Mouse (Mus musculus) common myeloid progenitor, adult 5-6 weeks (primary cell): ENCODE measurements around the gene Cryga. TPM values are rescaled to one million over a fixed set of nuclear protein-coding genes. Genes with fewer than 3 reads are reported as not detected.
A peak's percentile ranks its signal among the peaks of the same experiment; 100 is the strongest.
"Not testable (repeated sequence)": the region's sequence is repeated elsewhere in the genome, so short reads cannot be mapped to it uniquely, and the experiment has no call there.

Experiments used
- ATAC-seq: replicated peaks from 2 replicates; pipeline ENCODE4 v1.8.0; 2016; ENCODE audit warnings: low read depth, mild to moderate bottlenecking, moderate TSS enrichment, inconsistent platforms; ENCODE audit not compliant: poor library complexity, severe bottlenecking
- total RNA-seq: library from RNA; stranded (forward); fragments of 200-1000, 187-1606 nt; gene quantifications from 2 replicates; pipeline ENCODE4 v1.2.3, GENCODE M21; 2017

Cryga gene
- total RNA-seq, 1 experiment from 2014 or later = not detected

DNA sequence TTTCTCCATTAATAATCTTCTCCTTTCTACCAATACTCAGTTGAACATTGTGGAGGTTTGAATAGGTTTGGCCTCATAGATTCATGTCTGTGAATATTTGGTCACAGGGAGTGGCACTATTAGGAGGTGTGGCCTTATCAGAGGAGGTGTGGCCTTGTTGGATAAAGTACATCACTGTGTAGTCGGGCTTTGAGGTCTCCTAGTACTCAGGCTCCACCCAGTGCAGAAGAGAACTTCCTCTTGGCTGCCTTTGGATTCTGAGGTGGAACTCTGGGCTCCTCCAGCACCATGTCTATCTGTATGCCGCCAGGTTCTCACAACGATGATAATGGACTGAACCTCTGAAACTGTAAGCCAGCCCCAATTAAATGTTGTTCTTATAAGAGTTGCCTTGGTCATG, 6.2 kb downstream of the Cryga start:
- no peak for ATAC-seq

DNA sequence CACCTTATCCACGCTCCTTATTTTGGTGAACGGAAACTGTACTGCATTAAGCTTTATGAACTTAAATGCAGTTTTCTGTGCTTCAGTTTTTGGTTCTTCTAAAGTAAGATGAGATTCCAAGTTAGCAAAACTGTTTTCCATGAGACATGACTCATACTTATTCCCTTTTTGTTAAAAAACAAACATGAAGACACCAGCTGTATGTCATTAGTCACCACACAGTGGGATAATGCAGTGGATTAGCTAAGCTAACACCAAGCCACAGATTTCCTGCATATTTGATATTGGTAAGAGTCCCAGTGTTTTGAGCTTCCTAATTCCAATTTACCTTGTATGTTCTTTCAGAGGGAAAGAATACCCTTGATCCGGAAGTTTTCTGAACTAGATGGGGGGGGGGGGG, 11.6 kb downstream of the Cryga start:
- no peak for ATAC-seq

GRCm38 (mm10) chr1:65090370-65090769, 12.8 kb downstream of the Cryga start:
- ATAC-seq = peak; percentile 96

- ATAC-seq = peak; percentile 68
Observed at GRCm38 (mm10) chr1:65088567-65089356, 14.4 kb downstream of the Cryga start.

- no peak for ATAC-seq
Observed at GRCm38 (mm10) chr1:65082188-65082587, 21.0 kb downstream of the Cryga start, which contains the start of gene Crygb. Crygb (minus strand) TSS chr1:65082288.

DNA sequence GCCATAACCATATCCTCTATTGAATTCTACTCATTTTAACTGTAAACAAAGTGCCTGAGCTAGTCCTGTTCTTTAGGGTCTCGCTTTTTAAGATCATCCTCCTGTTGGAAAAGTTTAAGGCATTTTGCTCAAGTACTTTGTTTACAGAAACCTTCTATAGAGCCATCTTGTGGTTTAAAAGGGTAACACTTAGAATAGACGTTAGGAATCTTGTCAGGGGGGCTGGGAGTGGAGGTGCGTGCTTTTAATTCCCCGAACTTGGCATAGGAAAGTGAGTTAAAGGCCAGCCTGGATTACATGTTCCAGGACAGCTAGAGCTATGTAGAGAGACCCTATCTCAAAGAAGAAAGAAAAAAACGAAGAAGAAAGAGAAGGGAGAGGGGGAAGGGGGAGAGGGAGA, 27.6 kb downstream of the Cryga start:
- ATAC-seq = no peak

- ATAC-seq = no peak
Observed at GRCm38 (mm10) chr1:65073589-65073988, 29.6 kb downstream of the Cryga start, which contains the start of gene Crygc. Crygc (minus strand) TSS chr1:65073689.

- no peak for ATAC-seq
Observed at GRCm38 (mm10) chr1:65067842-65068241, 35.3 kb downstream of the Cryga start.

DNA sequence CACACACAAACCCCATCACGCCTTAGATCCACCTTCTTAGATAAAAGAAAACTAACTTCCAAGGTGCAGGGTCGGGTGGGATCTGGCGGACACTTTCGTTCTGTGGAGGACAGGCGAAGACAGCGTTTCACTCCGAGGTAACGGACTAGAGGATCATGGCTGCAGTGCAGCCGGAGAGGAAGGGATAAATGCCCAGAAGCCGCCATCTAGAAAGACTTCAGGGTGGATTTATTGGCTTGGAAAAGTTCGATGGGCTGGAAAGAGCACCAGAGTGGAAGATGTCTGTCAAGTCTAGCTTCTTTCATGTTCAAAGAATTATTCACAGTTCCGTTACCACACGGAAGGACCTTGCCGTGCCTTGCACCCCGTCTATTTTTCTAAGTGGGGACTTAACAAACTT, 39.0 kb downstream of the Cryga start:
- no peak for ATAC-seq

DNA sequence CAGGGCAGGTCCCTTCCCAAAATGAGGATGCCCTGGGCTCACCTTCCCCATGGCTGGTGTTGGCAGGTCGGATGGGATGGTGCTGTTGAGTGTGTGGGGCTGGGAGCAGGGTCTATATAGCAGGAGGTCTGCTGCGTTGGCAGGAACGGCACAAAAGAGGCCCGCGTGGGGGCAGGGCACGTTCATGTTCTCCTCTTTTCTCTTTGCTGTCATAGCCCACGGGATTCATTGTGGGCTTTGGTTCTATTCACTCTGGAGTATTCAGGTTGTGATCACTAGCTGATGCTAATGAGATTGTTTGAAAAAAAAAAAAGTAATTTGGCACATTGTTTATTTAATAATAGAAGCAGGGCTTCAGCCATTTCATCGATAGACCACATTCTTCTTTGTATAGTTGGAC, 39.8 kb downstream of the Cryga start, which contains the start of gene Crygd:
TSS of gene Crygd (minus strand) at position 101 of the 400 bp plus-strand sequence.
- ATAC-seq = no peak

DNA sequence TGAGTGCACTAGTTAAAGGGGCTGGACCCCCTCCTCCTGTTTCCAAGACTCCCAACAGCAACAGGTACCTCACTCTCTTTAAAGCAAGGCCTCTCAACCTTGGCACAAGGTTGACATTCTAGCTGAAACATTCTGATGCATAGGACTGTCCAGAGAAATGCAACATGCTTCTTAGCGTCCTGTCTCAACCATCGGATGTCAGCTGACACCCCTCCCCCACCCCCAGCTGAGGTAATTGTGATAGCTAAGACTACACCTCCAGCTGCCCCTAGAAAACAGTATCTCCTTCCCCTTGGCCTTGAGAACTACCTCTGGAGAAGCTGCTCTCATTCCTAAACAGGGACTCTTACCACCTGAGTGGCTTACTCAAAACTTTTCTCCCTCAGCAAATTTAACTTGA, 51.0 kb downstream of the Cryga start:
- no peak for ATAC-seq

DNA sequence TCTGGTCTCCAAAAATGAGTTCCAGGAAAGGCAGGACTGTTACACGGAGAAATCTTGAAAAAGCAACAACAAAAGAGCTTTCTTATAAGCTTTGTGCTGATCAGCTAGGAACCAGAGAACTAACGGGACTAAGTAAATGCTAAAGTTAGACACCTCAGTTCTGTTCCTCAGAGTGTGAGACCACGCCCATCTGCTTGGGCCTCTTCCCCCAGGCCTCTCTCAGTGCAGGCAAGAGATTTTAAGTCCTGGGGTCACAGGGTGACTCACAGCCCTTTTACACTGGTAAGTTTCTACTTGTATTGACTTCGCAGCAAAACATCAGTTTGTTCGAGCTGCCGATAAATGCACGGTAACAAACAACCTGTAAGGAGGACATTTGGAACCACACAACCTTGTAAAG, 51.5 kb downstream of the Cryga start:
- ATAC-seq = no peak

GRCm38 (mm10) chr1:65050952-65051351, 52.2 kb downstream of the Cryga start, which contains the start of gene Cryge:
Cryge (minus strand) TSS chr1:65051149.
- not testable (repeated sequence) for ATAC-seq

Other genes starting within 250 kb of the Cryga start
- 6.2 and 8.7 TPM in 2 replicates for gene Plekhm3, start 146.5 kb downstream of the Cryga start, total RNA-seq
- not detected in 2 replicates for gene Akr1cl, start 70.6 kb downstream of the Cryga start, total RNA-seq
- gene Cryge, start 52.2 kb downstream of the Cryga start, total RNA-seq = not detected in 2 replicates
- not detected in 2 replicates for gene Crygd, start 39.9 kb downstream of the Cryga start, total RNA-seq
- gene Crygc, start 29.7 kb downstream of the Cryga start, total RNA-seq = not detected in 2 replicates
- not detected in 2 replicates for gene Crygb, start 21.1 kb downstream of the Cryga start, total RNA-seq
- gene Gm28845, start 16.2 kb upstream of the Cryga start, total RNA-seq = not detected in 2 replicates
- 0.27 TPM in 1 of 2 replicates, not detected in the other for gene D630023F18Rik, start 19.8 kb upstream of the Cryga start, total RNA-seq
- 55.4 and 66.1 TPM in 2 replicates for gene Idh1, start 83.1 kb upstream of the Cryga start, total RNA-seq
- gene Pikfyve, start 83.3 kb upstream of the Cryga start, total RNA-seq = 25.3 and 32.7 TPM in 2 replicates
- gene Pth2r, start 178.7 kb upstream of the Cryga start, total RNA-seq = not detected in 2 replicates